Mouse (Mus musculus): ENCODE data around the gene Lcn12. TPM values are rescaled to one million over a fixed set of nuclear protein-coding genes. Genes with fewer than 3 reads are reported as not detected.

Lcn12 gene
- polyA plus RNA-seq, 1 experiment from 2014 or later: not detected

DNA sequence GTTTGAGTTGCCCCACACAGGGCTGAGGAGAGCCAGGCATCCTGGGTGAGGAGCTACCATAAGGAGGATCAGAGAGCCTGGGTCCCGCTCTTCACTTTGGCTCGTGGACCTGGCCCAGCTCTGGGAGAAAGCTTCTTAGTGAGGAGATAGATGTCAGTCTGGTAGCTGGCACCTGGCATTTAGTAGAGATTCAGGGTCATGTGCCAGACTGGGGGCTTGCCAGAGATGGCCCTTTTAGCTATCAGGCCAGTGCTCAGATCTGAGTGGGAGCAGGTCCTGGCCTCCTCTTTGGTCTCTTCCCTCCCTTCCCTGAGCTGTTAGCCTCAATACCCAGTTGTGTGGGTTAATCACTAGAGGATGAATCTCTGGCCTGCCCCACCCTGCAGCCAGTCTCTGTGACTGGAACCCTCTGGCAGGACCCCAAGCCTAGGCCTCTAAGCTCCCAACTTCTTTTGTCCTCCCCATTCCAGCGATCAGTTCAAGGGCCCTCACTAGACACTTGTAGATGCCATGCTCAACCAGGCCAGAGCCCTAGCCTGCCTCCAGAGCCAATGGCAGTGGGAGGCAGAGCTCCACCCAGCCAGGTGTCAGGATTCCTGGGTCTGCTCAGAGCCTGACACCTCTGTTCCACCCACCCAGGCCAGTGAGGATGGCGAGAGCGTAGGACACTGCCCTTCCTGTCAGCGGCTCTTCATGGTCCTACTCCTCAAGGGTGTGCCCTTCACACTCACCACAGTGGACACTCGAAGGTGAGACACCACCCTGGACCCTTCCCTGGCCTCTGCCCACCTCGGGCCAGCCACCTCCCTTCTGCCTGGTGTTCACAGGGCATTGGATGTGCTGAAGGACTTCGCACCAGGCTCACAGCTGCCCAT is 36.5 kb downstream of the Lcn12 start:
- WGBS: 84% methylated on average over 9 of the region's 9 CpGs
- H3K9ac ChIP-seq (ENCODE audit: low read length): no peak overlapping the region
- H3K36me3 ChIP-seq (ENCODE audit: control insufficient read depth, insufficient read depth, low read length): 0 out of 2 replicates have a peak, but pooled peaks cover 5% of the 10 kb centered on the region
- no peaks in the 10 kb centered on the region for H3K9me3 ChIP-seq (ENCODE audit: control insufficient read depth, low read length)
- H3K4me3 ChIP-seq (ENCODE audit: low read depth, low read length): no peak overlapping the region
- DNase-seq (ENCODE audit: low spot score): no peak
- no peak overlapping the region for H3K27ac ChIP-seq (ENCODE audit: low read depth)
- H3K4me1 ChIP-seq (replicated peaks; ENCODE audit: control insufficient read depth, insufficient read depth, low read length): peaks cover 16% of the 10 kb centered on the region; the same call in 1 of the 2 replicates
- ATAC-seq (replicated peaks; ENCODE audit: low FRiP score, low TSS enrichment, low read depth): no peak
- no peak overlapping the region for H3K4me2 ChIP-seq (ENCODE audit: low read length)
- H3K27me3 ChIP-seq (replicated peaks; ENCODE audit: control insufficient read depth, insufficient read depth, low read length): no peaks in the 10 kb centered on the region

GRCm38 (mm10) chr2:25456205-25456953 is 37.3 kb downstream of the Lcn12 start, which contains the start of gene Clic3:
TSS of gene Clic3 (plus strand) at chr2:25456838.
- no peak for DNase-seq (ENCODE audit: low spot score)
- 0 out of 2 replicates have a peak, but pooled peaks have one; percentile 13 for ATAC-seq (replicated peaks; ENCODE audit: low FRiP score, low TSS enrichment, low read depth)
- no peaks in the 10 kb centered on the region for H3K9me3 ChIP-seq (ENCODE audit: control insufficient read depth, low read length)
- no peak within 1 kb of the TSS for H3K4me2 ChIP-seq (ENCODE audit: low read length)
- no peak within 1 kb of the TSS for H3K9ac ChIP-seq (ENCODE audit: low read length)
- 0 out of 2 replicates have a peak, but pooled peaks cover 5% of the 10 kb centered on the region for H3K36me3 ChIP-seq (ENCODE audit: control insufficient read depth, insufficient read depth, low read length)
- no peak within 1 kb of the TSS for H3K27ac ChIP-seq (ENCODE audit: low read depth)
- no peak within 1 kb of the TSS for H3K4me3 ChIP-seq (ENCODE audit: low read depth, low read length)
- H3K4me1 ChIP-seq (replicated peaks; ENCODE audit: control insufficient read depth, insufficient read depth, low read length): peaks cover 13% of the 10 kb centered on the region; the same call in 1 of the 2 replicates
- WGBS: 49% methylated on average over 14 of the region's 14 CpGs
- no peaks in the 10 kb centered on the region for H3K27me3 ChIP-seq (replicated peaks; ENCODE audit: control insufficient read depth, insufficient read depth, low read length)

GRCm38 (mm10) chr2:25452951-25453350 is 40.8 kb downstream of the Lcn12 start:
- H3K4me1 ChIP-seq (replicated peaks; ENCODE audit: control insufficient read depth, insufficient read depth, low read length): no peaks in the 10 kb centered on the region
- no peaks in the 10 kb centered on the region for H3K27me3 ChIP-seq (replicated peaks; ENCODE audit: control insufficient read depth, insufficient read depth, low read length)
- no peak overlapping the region for H3K4me3 ChIP-seq (ENCODE audit: low read depth, low read length)
- no peak overlapping the region for H3K4me2 ChIP-seq (ENCODE audit: low read length)
- H3K27ac ChIP-seq (ENCODE audit: low read depth): no peak overlapping the region
- H3K9ac ChIP-seq (ENCODE audit: low read length): no peak overlapping the region
- no peaks in the 10 kb centered on the region for H3K36me3 ChIP-seq (ENCODE audit: control insufficient read depth, insufficient read depth, low read length)
- WGBS: 33% methylated on average over 1 of the region's 1 CpGs
- no peaks in the 10 kb centered on the region for H3K9me3 ChIP-seq (ENCODE audit: control insufficient read depth, low read length)
- no peak for ATAC-seq (replicated peaks; ENCODE audit: low FRiP score, low TSS enrichment, low read depth)
- DNase-seq (ENCODE audit: low spot score): no peak

DNA sequence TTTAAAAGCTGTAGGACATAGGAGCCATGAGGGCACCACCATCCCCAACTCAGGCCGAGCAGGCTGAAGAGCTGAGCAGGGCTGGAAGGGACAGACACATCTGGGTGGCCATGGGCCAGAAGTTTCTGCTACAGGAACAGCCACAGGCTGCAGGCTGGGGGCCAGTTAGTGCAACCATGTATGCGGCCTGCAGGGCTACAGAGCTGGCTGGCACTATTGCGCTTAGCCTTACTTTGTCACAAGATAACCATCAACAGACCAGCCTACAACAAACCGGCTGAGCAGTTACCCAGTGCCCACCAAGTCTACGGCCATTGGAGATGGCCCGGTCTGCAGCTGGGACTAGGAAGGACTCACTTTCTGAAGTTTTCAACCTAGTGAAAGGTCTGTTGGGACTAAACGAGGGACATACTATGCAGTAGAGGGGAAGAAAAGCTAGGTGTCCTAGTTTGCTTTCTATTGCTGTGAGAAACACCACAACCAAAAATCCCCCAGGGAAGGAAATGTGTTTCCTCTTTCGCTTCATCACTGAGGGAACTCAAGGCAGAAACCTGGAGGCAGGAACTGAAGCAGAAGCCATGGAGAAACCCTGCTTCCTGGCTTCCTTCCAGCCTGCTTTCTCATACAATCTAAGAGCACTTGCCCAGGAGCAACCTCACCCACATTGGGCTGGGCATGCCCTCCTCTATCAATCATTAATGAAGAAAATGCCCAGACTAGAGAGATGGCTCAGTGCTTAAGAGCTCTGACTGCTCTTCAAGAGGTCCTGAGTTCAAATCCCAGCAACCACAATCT is 42.7 kb downstream of the Lcn12 start:
- H3K36me3 ChIP-seq (ENCODE audit: control insufficient read depth, insufficient read depth, low read length): no peaks in the 10 kb centered on the region
- ATAC-seq (replicated peaks; ENCODE audit: low FRiP score, low TSS enrichment, low read depth): no peak
- DNase-seq (ENCODE audit: low spot score): no peak
- no peaks in the 10 kb centered on the region for H3K4me1 ChIP-seq (replicated peaks; ENCODE audit: control insufficient read depth, insufficient read depth, low read length)
- no peaks in the 10 kb centered on the region for H3K9me3 ChIP-seq (ENCODE audit: control insufficient read depth, low read length)
- H3K9ac ChIP-seq (ENCODE audit: low read length): no peak overlapping the region
- no peaks in the 10 kb centered on the region for H3K27me3 ChIP-seq (replicated peaks; ENCODE audit: control insufficient read depth, insufficient read depth, low read length)
- 80% methylated on average over 8 of the region's 8 CpGs for WGBS
- H3K4me3 ChIP-seq (ENCODE audit: low read depth, low read length): no peak overlapping the region
- no peak overlapping the region for H3K27ac ChIP-seq (ENCODE audit: low read depth)
- H3K4me2 ChIP-seq (ENCODE audit: low read length): no peak overlapping the region

- Histone ChIP-seq H3K27me3 (replicated peaks; ENCODE audit: control insufficient read depth, insufficient read depth, low read length) (no peaks in the 10 kb centered on the region), H3K9ac (ENCODE audit: low read length) (no peak overlapping the region), H3K4me1 (replicated peaks; ENCODE audit: control insufficient read depth, insufficient read depth, low read length) (no peaks in the 10 kb centered on the region), H3K9me3 (ENCODE audit: control insufficient read depth, low read length) (no peaks in the 10 kb centered on the region), H3K27ac (ENCODE audit: low read depth) (no peak overlapping the region), H3K4me2 (ENCODE audit: low read length) (no peak overlapping the region), H3K36me3 (ENCODE audit: control insufficient read depth, insufficient read depth, low read length) (0 out of 2 replicates have a peak, but pooled peaks cover 6% of the 10 kb centered on the region), H3K4me3 (ENCODE audit: low read depth, low read length) (no peak overlapping the region)
- no peak for DNase-seq (ENCODE audit: low spot score)
- 88% methylated on average over 14 of the region's 14 CpGs for whole genome bisulfite sequencing
- no peak for ATAC-seq (replicated peaks; ENCODE audit: low FRiP score, low TSS enrichment, low read depth)
These were observed 51.0 kb downstream of the Lcn12 start for GRCm38 (mm10) chr2:25442682-25443081.

DNA sequence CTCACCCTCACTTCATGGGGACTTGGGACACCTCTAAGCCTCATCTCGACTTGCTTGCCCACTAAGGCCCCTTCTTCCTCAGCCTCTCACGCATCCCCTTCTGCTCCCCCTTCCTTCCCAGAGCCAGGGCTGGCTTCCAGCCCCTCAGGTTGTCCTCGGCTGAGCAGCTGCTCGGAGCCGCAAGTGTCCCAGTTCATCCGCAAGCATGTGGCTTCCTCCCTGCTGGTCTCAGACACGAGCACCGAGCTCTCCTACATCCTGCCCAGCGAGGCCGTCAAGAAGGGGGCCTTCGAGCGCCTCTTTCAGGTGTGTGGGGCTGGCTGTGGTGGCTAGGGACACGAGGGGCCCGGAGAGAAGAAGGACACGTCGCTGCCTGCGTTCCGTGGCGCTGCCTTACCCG is 52.6 kb downstream of the Lcn12 start:
- WGBS: 86% methylated on average over 20 of the region's 20 CpGs

More for the DNA sequence above, 52.6 kb downstream of the Lcn12 start:
- no peak overlapping the region for H3K4me2 ChIP-seq (ENCODE audit: low read length)
- no peaks in the 10 kb centered on the region for H3K9me3 ChIP-seq (ENCODE audit: control insufficient read depth, low read length)
- no peak overlapping the region for H3K4me3 ChIP-seq (ENCODE audit: low read depth, low read length)
- H3K4me1 ChIP-seq (replicated peaks; ENCODE audit: control insufficient read depth, insufficient read depth, low read length): no peaks in the 10 kb centered on the region
- no peak overlapping the region for H3K27ac ChIP-seq (ENCODE audit: low read depth)
- 0 out of 2 replicates have a peak, but pooled peaks cover 6% of the 10 kb centered on the region for H3K36me3 ChIP-seq (ENCODE audit: control insufficient read depth, insufficient read depth, low read length)
- DNase-seq (ENCODE audit: low spot score): no peak
- no peaks in the 10 kb centered on the region for H3K27me3 ChIP-seq (replicated peaks; ENCODE audit: control insufficient read depth, insufficient read depth, low read length)
- ATAC-seq (replicated peaks; ENCODE audit: low FRiP score, low TSS enrichment, low read depth): no peak
- H3K9ac ChIP-seq (ENCODE audit: low read length): no peak overlapping the region

Small RNA genes within 50 kb of the gene (microRNA-seq; reads per million reads assigned to microRNA genes)
- gene Mir3087: not detected

Other genes starting within 250 kb of the Lcn12 start
- 5.0 and 5.7 TPM in 2 replicates for gene AL732309.1, start 247.0 kb downstream of the Lcn12 start, polyA plus RNA-seq (2014; fragmentation: Nextera tagmentation; extraction: Ambion mirVana)
- 18.0 and 19.2 TPM in 2 replicates for gene Tmem203, start 238.5 kb downstream of the Lcn12 start, polyA plus RNA-seq (2014; fragmentation: Nextera tagmentation; extraction: Ambion mirVana)
- 6.5 and 7.8 TPM in 2 replicates for gene Tprn, start 231.3 kb downstream of the Lcn12 start, polyA plus RNA-seq (2014; fragmentation: Nextera tagmentation; extraction: Ambion mirVana)
- 229 and 240 TPM in 2 replicates for gene Ssna1, start 221.5 kb downstream of the Lcn12 start, polyA plus RNA-seq (2014; fragmentation: Nextera tagmentation; extraction: Ambion mirVana)
- gene Anapc2, start 221.4 kb downstream of the Lcn12 start, polyA plus RNA-seq (2014; fragmentation: Nextera tagmentation; extraction: Ambion mirVana): 100 and 110 TPM in 2 replicates
- not detected in 2 replicates for gene Tmem210, start 205.8 kb downstream of the Lcn12 start, polyA plus RNA-seq (2014; fragmentation: Nextera tagmentation; extraction: Ambion mirVana)
- not detected in 2 replicates for gene Lrrc26, start 204.0 kb downstream of the Lcn12 start, polyA plus RNA-seq (2014; fragmentation: Nextera tagmentation; extraction: Ambion mirVana)
- gene Grin1, start 174.7 kb downstream of the Lcn12 start, polyA plus RNA-seq (2014; fragmentation: Nextera tagmentation; extraction: Ambion mirVana): 2.1 and 2.4 TPM in 2 replicates
- 66.3 and 73.3 TPM in 2 replicates for gene Man1b1, start 161.6 kb downstream of the Lcn12 start, polyA plus RNA-seq (2014; fragmentation: Nextera tagmentation; extraction: Ambion mirVana)
- gene Dpp7, start 137.6 kb downstream of the Lcn12 start, polyA plus RNA-seq (2014; fragmentation: Nextera tagmentation; extraction: Ambion mirVana): 24.1 and 26.5 TPM in 2 replicates
- 36.3 and 46.0 TPM in 2 replicates for gene Uap1l1, start 128.2 kb downstream of the Lcn12 start, polyA plus RNA-seq (2014; fragmentation: Nextera tagmentation; extraction: Ambion mirVana)
- gene Sapcd2, start 121.6 kb downstream of the Lcn12 start, polyA plus RNA-seq (2014; fragmentation: Nextera tagmentation; extraction: Ambion mirVana): 43.2 and 47.4 TPM in 2 replicates
- gene Entpd2, start 98.0 kb downstream of the Lcn12 start, polyA plus RNA-seq (2014; fragmentation: Nextera tagmentation; extraction: Ambion mirVana): 5.9 and 7.4 TPM in 2 replicates
- gene Npdc1, start 94.6 kb downstream of the Lcn12 start, polyA plus RNA-seq (2014; fragmentation: Nextera tagmentation; extraction: Ambion mirVana): 42.2 and 45.4 TPM in 2 replicates
- gene Fut7, start 70.6 kb downstream of the Lcn12 start, polyA plus RNA-seq (2014; fragmentation: Nextera tagmentation; extraction: Ambion mirVana): 0.15 TPM in 1 of 2 replicates, not detected in the other
- gene Abca2, start 65.2 kb downstream of the Lcn12 start, polyA plus RNA-seq (2014; fragmentation: Nextera tagmentation; extraction: Ambion mirVana): 4.8 and 4.9 TPM in 2 replicates
- 1.8 and 2.0 TPM in 2 replicates for gene Clic3, start 37.1 kb downstream of the Lcn12 start, polyA plus RNA-seq (2014; fragmentation: Nextera tagmentation; extraction: Ambion mirVana)
- gene Paxx, start 32.8 kb downstream of the Lcn12 start, polyA plus RNA-seq (2014; fragmentation: Nextera tagmentation; extraction: Ambion mirVana): 25.0 and 27.4 TPM in 2 replicates
- 6.2 and 7.9 TPM in 2 replicates for gene Ptgds, start 23.9 kb downstream of the Lcn12 start, polyA plus RNA-seq (2014; fragmentation: Nextera tagmentation; extraction: Ambion mirVana)
- 72.9 and 79.3 TPM in 2 replicates for gene Fbxw5, start 6.8 kb upstream of the Lcn12 start, polyA plus RNA-seq (2014; fragmentation: Nextera tagmentation; extraction: Ambion mirVana)
- 5.9 and 6.3 TPM in 2 replicates for gene C8g, start 7.8 kb upstream of the Lcn12 start, polyA plus RNA-seq (2014; fragmentation: Nextera tagmentation; extraction: Ambion mirVana)
- 31.2 and 32.0 TPM in 2 replicates for gene Traf2, start 53.0 kb upstream of the Lcn12 start, polyA plus RNA-seq (2014; fragmentation: Nextera tagmentation; extraction: Ambion mirVana)
- 356 and 385 TPM in 2 replicates for gene Edf1, start 63.9 kb upstream of the Lcn12 start, polyA plus RNA-seq (2014; fragmentation: Nextera tagmentation; extraction: Ambion mirVana)
- gene Mamdc4, start 80.9 kb upstream of the Lcn12 start, polyA plus RNA-seq (2014; fragmentation: Nextera tagmentation; extraction: Ambion mirVana): 59.1 and 85.2 TPM in 2 replicates
- gene Phpt1, start 81.3 kb upstream of the Lcn12 start, polyA plus RNA-seq (2014; fragmentation: Nextera tagmentation; extraction: Ambion mirVana): 278 and 287 TPM in 2 replicates
- 1.8 and 2.0 TPM in 2 replicates for gene Ajm1, start 87.8 kb upstream of the Lcn12 start, polyA plus RNA-seq (2014; fragmentation: Nextera tagmentation; extraction: Ambion mirVana)
- 59.2 and 65.6 TPM in 2 replicates for gene Rabl6, start 114.6 kb upstream of the Lcn12 start, polyA plus RNA-seq (2014; fragmentation: Nextera tagmentation; extraction: Ambion mirVana)
- gene Ccdc183, start 123.8 kb upstream of the Lcn12 start, polyA plus RNA-seq (2014; fragmentation: Nextera tagmentation; extraction: Ambion mirVana): 0.24 TPM in 2 replicates
- gene Tmem141, start 128.1 kb upstream of the Lcn12 start, polyA plus RNA-seq (2014; fragmentation: Nextera tagmentation; extraction: Ambion mirVana): 25.7 and 26.7 TPM in 2 replicates
- 1.5 and 1.6 TPM in 2 replicates for gene Fcna, start 134.1 kb upstream of the Lcn12 start, polyA plus RNA-seq (2014; fragmentation: Nextera tagmentation; extraction: Ambion mirVana)
- not detected in 2 replicates for gene Lcn8, start 159.2 kb upstream of the Lcn12 start, polyA plus RNA-seq (2014; fragmentation: Nextera tagmentation; extraction: Ambion mirVana)
- not detected in 2 replicates for gene Lcn5, start 164.0 kb upstream of the Lcn12 start, polyA plus RNA-seq (2014; fragmentation: Nextera tagmentation; extraction: Ambion mirVana)
- not detected in 2 replicates for gene Lcn6, start 182.9 kb upstream of the Lcn12 start, polyA plus RNA-seq (2014; fragmentation: Nextera tagmentation; extraction: Ambion mirVana)
- not detected in 2 replicates for gene Lcn10, start 188.8 kb upstream of the Lcn12 start, polyA plus RNA-seq (2014; fragmentation: Nextera tagmentation; extraction: Ambion mirVana)
- not detected in 2 replicates for gene Obp2a, start 206.1 kb upstream of the Lcn12 start, polyA plus RNA-seq (2014; fragmentation: Nextera tagmentation; extraction: Ambion mirVana)
- gene Bmyc, start 212.8 kb upstream of the Lcn12 start, polyA plus RNA-seq (2014; fragmentation: Nextera tagmentation; extraction: Ambion mirVana): 95.4 and 106 TPM in 2 replicates
- not detected in 2 replicates for gene Obp2b, start 243.1 kb upstream of the Lcn12 start, polyA plus RNA-seq (2014; fragmentation: Nextera tagmentation; extraction: Ambion mirVana)